Mouse (Mus musculus) kidney, postnatal 36 days (tissue): Measurements from ENCODE around the gene Cfap52.

Source experiments
- DNase-seq, 2 experiments: peaks; one replicate each; pipeline ENCODE4 v3.0.0; 2021 to 2022; ENCODE audit warnings: mixed read lengths in 2 of 2

Gene Cfap52

DNA sequence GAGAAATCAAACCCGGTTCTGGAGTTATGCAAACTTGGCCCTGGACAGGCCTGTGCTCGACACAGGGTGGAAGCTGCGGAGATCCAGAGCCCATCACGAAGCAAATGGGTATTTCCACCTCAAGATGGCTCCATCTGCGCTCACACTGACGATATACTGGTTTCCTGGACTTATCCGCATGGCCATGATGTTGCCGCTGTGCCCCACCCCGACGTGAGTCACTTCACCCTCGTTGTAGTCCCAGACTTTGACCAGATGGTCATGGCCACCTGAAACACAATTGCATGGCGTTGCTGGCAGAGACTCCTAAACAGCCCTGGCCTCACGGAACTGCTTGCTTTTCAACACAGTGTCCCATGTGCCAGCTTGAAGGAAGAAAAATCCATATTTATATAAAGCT is 40.5 kb downstream of the Cfap52 start:
- no peak for DNase-seq

- peak in 1 of 2 experiments; percentile 21 for DNase-seq
Observed at GRCm38 (mm10) chr11:67923720-67924119, 41.7 kb downstream of the Cfap52 start.

GRCm38 (mm10) chr11:67922755-67923125 is 42.7 kb downstream of the Cfap52 start:
- peak; percentile 94 to 95 for DNase-seq

- DNase-seq, result peak; percentile 94 to 95
Observed at GRCm38 (mm10) chr11:67921827-67922754, 43.4 kb downstream of the Cfap52 start, which contains the start of gene Usp43. TSS of gene Usp43 (minus strand) at chr11:67922153.

- DNase-seq, result peak; percentile 72 to 83
Observed at GRCm38 (mm10) chr11:67921091-67921826, 44.2 kb downstream of the Cfap52 start.

- no peak for DNase-seq
Observed at GRCm38 (mm10) chr11:67920226-67920960, 45.1 kb downstream of the Cfap52 start.

DNA sequence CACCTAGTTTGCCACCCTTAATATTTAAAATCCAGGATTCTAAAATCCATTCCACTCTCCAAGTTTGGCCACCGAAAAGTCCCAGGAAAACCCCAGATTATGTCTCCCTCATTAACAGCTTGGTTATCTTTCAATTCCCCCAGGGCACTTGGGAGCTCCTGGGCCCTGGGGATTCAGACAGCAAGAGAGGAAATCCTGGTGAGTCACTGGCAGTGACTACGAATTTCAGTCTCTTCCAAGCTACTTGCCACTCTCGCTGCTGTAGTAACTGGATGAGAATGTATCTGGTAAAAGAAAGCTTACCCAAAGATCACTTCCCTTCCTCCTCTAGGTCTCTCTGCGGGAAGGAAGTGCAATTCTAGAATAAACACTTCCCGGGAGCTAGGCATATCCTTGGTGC is 45.9 kb downstream of the Cfap52 start:
- DNase-seq, result no peak

DNA sequence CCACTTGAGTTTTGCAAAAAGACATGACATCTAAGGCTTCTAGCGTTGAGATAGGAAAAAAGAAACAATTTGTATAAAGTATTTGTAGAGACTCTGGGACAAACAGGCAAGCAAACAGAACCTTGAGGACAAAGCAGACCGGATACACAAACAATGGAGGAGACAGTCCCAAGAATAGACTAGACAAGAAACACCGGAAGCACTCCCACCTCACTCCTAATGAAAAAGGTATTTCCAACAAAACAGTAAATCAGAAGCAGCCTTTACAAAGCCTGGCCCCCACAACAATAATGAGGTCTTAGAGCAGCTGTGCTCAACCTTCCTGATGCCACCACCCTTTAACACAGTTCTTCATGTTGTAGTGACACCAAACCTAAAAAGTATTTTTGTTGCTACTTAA is 48.3 kb downstream of the Cfap52 start:
- DNase-seq, result peak in 1 of 2 experiments; percentile 38

DNA sequence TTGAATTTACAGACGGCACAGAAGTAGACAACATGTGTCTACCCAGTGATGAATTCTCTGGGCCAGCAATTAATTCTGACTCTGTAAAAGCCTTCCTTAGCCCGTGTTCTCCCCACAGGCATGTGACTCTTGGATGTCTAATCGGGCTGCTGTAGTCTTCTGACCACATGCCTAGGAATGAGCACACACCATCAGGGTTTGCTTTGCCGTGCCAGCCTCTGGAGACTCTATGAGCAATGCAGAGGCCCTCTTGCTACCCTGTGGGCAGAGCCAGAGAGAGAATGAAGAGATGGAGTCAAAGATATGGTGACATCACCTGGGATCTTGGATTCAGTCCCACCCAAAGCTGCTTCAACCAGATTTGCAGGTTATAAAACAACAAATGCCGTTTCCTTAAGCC is 54.4 kb downstream of the Cfap52 start:
- DNase-seq, result no peak

- no peak for DNase-seq
Observed at GRCm38 (mm10) chr11:67903756-67904155, 61.7 kb downstream of the Cfap52 start.

DNA sequence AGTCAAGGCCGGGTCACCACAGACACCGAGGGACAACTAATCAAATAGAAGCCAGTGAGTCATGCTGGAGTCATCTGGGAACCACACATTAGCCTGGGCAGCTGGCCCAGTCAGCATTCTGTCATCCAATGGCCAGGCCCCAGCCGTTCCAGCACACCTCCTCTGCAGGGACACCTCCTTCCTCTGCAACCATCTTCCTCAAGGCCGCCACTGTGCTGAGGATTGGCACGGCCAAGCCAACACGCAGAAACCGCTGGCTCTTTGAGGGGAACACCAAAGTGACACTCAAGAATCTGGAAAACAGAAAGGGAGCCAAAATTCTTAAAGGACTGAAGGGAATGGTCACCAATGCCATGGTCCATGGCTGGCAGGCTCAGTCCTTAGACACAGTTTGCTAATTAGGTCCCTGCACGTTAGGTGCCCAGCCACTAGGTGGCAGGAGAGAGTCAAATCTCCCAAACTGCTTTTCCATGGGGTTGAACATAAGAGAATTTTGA is 68.3 kb downstream of the Cfap52 start:
- DNase-seq, result peak; percentile 70 to 84

DNA sequence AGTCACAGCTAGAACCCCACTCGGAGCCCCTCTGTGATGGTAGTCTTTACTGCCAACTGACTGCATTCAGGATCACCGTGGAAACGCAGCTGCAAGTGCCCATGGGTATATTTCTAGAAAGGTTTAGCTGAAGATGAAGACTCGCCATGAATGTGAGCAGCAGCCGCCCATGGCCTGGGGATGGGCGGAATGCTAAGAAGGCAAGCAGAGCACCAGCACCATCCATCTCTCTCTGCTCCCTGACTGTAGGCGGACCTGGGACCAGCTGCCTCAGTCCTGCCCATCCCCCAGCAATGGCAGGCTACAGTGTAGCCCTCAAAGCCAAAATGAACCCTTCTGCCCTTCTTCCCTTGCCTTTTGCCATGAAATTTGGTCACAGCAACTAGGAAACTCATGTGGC is 69.8 kb downstream of the Cfap52 start:
- no peak for DNase-seq

GRCm38 (mm10) chr11:67888521-67888920 is 76.9 kb downstream of the Cfap52 start:
- DNase-seq, result no peak

DNA sequence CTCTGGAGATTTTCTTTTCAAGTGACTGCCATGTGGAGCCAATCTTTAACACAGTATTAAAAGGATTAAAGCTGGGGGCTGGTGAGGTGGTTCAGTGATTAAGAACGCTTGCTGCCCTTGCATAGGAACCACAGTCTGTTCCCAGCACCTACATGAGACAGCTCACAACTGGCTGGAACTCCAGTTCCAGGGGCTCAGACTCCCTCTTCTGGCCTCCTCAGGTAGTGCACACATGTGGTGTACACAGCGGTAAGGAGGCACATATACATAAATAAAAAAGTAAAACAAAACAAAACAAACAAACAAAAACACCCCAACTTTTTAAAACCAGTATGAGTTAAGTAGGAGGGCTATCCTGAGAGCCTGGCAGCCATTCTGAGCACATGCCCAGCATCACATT is 79.5 kb downstream of the Cfap52 start:
- DNase-seq, result no peak
